Mouse (Mus musculus) liver (tissue): ENCODE measurements around the gene Has3.

Experiments
- DNase-seq: peaks from one replicate; pipeline ENCODE4 v3.0.0-alpha.2; 2020; ENCODE audit warnings: mixed read lengths

Gene Has3

GRCm38 (mm10) chr8:106933506-106934143 lies 63.6 kb downstream of the Has3 start:
- DNase-seq = no peak
